Mouse (Mus musculus): ENCODE measurements at regions not wholly inside any gene's neighbourhood (a gene's known extent, or its start where the extent isn't known, plus 50 kb on each side); places are given as distances from the start of the nearest gene placed in this dataset.

DNA sequence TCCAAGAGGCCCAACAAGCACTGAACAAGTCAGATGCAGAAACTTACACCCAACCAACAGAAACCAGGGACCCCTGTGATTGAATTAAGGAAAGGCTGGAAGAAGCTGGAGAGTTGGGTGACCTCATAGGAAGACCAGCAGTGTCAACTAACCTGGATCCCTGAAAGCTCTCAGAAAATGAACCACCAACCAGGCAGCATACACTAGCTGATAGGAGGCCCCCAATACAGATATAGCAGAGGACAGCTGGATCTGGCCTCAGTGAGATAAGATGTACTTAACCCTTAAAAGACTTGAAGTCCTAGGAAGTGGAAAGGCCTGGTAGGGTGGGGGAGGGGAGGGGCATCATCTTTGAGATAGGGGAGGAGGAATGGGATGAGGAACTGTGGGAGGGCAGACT is 121.2 kb downstream of the Fam84b start:
- TF ChIP-seq CTCF (IDR thresholded peaks at IDR 0.05; ENCODE audit: low read depth) (no peak), EP300 (IDR thresholded peaks at IDR 0.05; ENCODE audit: low read depth) (no peak)

All from liver, embryonic 14.5 days (tissue).